Comparison of ENCODE assay signal across 15 mouse cellular contexts in genomic region chr3:88981206-88982010, GRCm38 (mm10). TPM values are rescaled to one million over a fixed set of nuclear protein-coding genes. Genes with fewer than 3 reads are reported as not detected.
A peak's percentile ranks its signal among the peaks of the same experiment; 100 is the strongest.
DNase-seq lines count a peak whose midpoint lies in the region; ATAC-seq and TF ChIP-seq lines count a peak whose summit lies in the region.
"Had no signal": no experiment of that assay in that cellular context is flagged by ENCODE, and none has a peak within 500 bp of the region (broad histone marks: within the 10 kb centered on the region; RNA-seq: fewer than 3 reads in every experiment).

No protein-coding gene starts in this region.

- peaks cover 16% of the 10 kb centered on the region for H3K36me3 ChIP-seq in hindbrain, embryonic 16.5 days (ENCODE audit: control insufficient read depth, insufficient read depth, low read length)
- H3K36me3 ChIP-seq in hindbrain, embryonic 10.5 days, result peaks cover 80% of the 10 kb centered on the region
- peaks cover 48% of the 10 kb centered on the region for H3K36me3 ChIP-seq in midbrain, embryonic 14.5 days (ENCODE audit: control insufficient read depth, insufficient read depth, low read length)
- H3K36me3 ChIP-seq in midbrain, embryonic 10.5 days, result peaks cover 77% of the 10 kb centered on the region
- peaks cover 39% of the 10 kb centered on the region for H3K36me3 ChIP-seq in forebrain, postnatal 0 days (ENCODE audit: insufficient read depth)

- peak; percentile 72 for ATAC-seq in hindbrain, embryonic 16.5 days
- ATAC-seq in midbrain, embryonic 14.5 days (ENCODE audit: low FRiP score, low TSS enrichment), result no peak
- ATAC-seq in forebrain, postnatal 0 days, result peak; percentile 12; the same call in 1 of the 2 replicates
- ATAC-seq: lung, postnatal 0 days had no signal

- no peak overlapping the region for H3K9ac ChIP-seq in hindbrain, embryonic 16.5 days (ENCODE audit: low read depth, low read length)
- no peak overlapping the region for H3K9ac ChIP-seq in midbrain, embryonic 14.5 days (replicated peaks; ENCODE audit: low read length)
- H3K9ac ChIP-seq in forebrain, postnatal 0 days, result no peak overlapping the region
- H3K9ac ChIP-seq: liver, embryonic 13.5 days had no signal

- H3K4me1 ChIP-seq in hindbrain, embryonic 16.5 days (ENCODE audit: control insufficient read depth, insufficient read depth, low read depth, low read length), result no peaks in the 10 kb centered on the region
- no peaks in the 10 kb centered on the region for H3K4me1 ChIP-seq in hindbrain, embryonic 10.5 days (replicated peaks)
- no peaks in the 10 kb centered on the region for H3K4me1 ChIP-seq in midbrain, embryonic 14.5 days (ENCODE audit: control insufficient read depth, insufficient read depth, low read length)
- no peaks in the 10 kb centered on the region for H3K4me1 ChIP-seq in midbrain, embryonic 10.5 days
- no peaks in the 10 kb centered on the region for H3K4me1 ChIP-seq in forebrain, postnatal 0 days (ENCODE audit: insufficient read depth)
- H3K4me1 ChIP-seq: liver, embryonic 13.5 days had no signal

- H3K27me3 ChIP-seq in hindbrain, embryonic 16.5 days (replicated peaks; ENCODE audit: control insufficient read depth, insufficient read depth, low read length), result no peaks in the 10 kb centered on the region
- H3K27me3 ChIP-seq in hindbrain, embryonic 10.5 days (ENCODE audit: insufficient read depth, poor library complexity, severe bottlenecking), result no peaks in the 10 kb centered on the region
- H3K27me3 ChIP-seq in midbrain, embryonic 14.5 days (ENCODE audit: control insufficient read depth, insufficient read depth, low read length), result no peaks in the 10 kb centered on the region
- no peaks in the 10 kb centered on the region for H3K27me3 ChIP-seq in midbrain, embryonic 10.5 days (ENCODE audit: low read depth, poor library complexity, severe bottlenecking)
- H3K27me3 ChIP-seq in forebrain, postnatal 0 days (ENCODE audit: insufficient read depth, low read length), result no peaks in the 10 kb centered on the region
- H3K27me3 ChIP-seq: liver, embryonic 13.5 days had no signal

- peak overlapping the region; percentile 51; the same call in 1 of the 2 replicates for H3K27ac ChIP-seq in hindbrain, embryonic 16.5 days (ENCODE audit: low read depth, low read length)
- H3K27ac ChIP-seq in hindbrain, embryonic 10.5 days, result no peak overlapping the region
- no peak overlapping the region for H3K27ac ChIP-seq in midbrain, embryonic 14.5 days (replicated peaks; ENCODE audit: low read depth, low read length)
- H3K27ac ChIP-seq in midbrain, embryonic 10.5 days (replicated peaks), result no peak overlapping the region
- H3K27ac ChIP-seq in forebrain, postnatal 0 days (ENCODE audit: low read depth, low read length), result no peak overlapping the region
- H3K27ac ChIP-seq: liver, embryonic 13.5 days; stomach, postnatal 0 days had no signal

- no peak overlapping the region for H3K4me2 ChIP-seq in hindbrain, embryonic 16.5 days (ENCODE audit: low read length)
- no peak overlapping the region for H3K4me2 ChIP-seq in midbrain, embryonic 14.5 days (ENCODE audit: low read length)
- no peak overlapping the region for H3K4me2 ChIP-seq in forebrain, postnatal 0 days (ENCODE audit: low read depth)
- H3K4me2 ChIP-seq: heart, embryonic 11.5 days; liver, embryonic 13.5 days had no signal

- TF ChIP-seq CTCF in forebrain, postnatal 0 days (IDR thresholded peaks at IDR 0.05; ENCODE audit: low read depth), result no peak

- peak; percentile 18 for DNase-seq in adrenal gland, postnatal 14 days
- DNase-seq in adrenal gland, postnatal 4 days (ENCODE audit: low spot score in 2 of 2), result no peak
- no peak for DNase-seq in hindbrain, embryonic 10.5 days (ENCODE audit: low spot score)
- DNase-seq in midbrain, embryonic 14.5 days, result peak; percentile 18
- no peak for DNase-seq in midbrain, embryonic 10.5 days (ENCODE audit: low spot score)
- peak; percentile 55 for DNase-seq in forebrain, postnatal 0 days
- DNase-seq in spleen, postnatal 14 days (ENCODE audit: low spot score in 2 of 2), result no peak
- DNase-seq: heart, postnatal 36 days; kidney, adult 18-20 months; liver, embryonic 13.5 days; thymus, postnatal 4 days had no signal

- H3K9me3 ChIP-seq in hindbrain, embryonic 16.5 days (ENCODE audit: control insufficient read depth, low read length), result no peaks in the 10 kb centered on the region
- H3K9me3 ChIP-seq in hindbrain, embryonic 10.5 days, result 0 out of 2 replicates have a peak, but pooled peaks cover 5% of the 10 kb centered on the region
- H3K9me3 ChIP-seq in midbrain, embryonic 14.5 days (ENCODE audit: control insufficient read depth, low read length), result no peaks in the 10 kb centered on the region
- H3K9me3 ChIP-seq in midbrain, embryonic 10.5 days (replicated peaks), result no peaks in the 10 kb centered on the region; the same call in 1 of the 2 replicates
- H3K9me3 ChIP-seq in forebrain, postnatal 0 days (ENCODE audit: low read length), result no peaks in the 10 kb centered on the region
- H3K9me3 ChIP-seq: liver, embryonic 13.5 days had no signal

- 65% methylated on average over 8 of the region's 8 CpGs for WGBS in hindbrain, embryonic 16.5 days
- 97% methylated on average over 8 of the region's 8 CpGs for WGBS in hindbrain, embryonic 10.5 days
- WGBS in midbrain, embryonic 14.5 days, result 91% methylated on average over 8 of the region's 8 CpGs
- WGBS in midbrain, embryonic 10.5 days, result 94% methylated on average over 8 of the region's 8 CpGs
- WGBS in forebrain, postnatal 0 days, result 39% methylated on average over 8 of the region's 8 CpGs

- no peak overlapping the region for H3K4me3 ChIP-seq in hindbrain, embryonic 16.5 days (ENCODE audit: low read length)
- no peak overlapping the region for H3K4me3 ChIP-seq in hindbrain, embryonic 10.5 days
- no peak overlapping the region for H3K4me3 ChIP-seq in midbrain, embryonic 14.5 days (replicated peaks; ENCODE audit: low read depth, low read length)
- H3K4me3 ChIP-seq in midbrain, embryonic 10.5 days, result no peak overlapping the region
- H3K4me3 ChIP-seq in forebrain, postnatal 0 days (ENCODE audit: low read depth, low read length), result no peak overlapping the region
- H3K4me3 ChIP-seq: liver, embryonic 13.5 days had no signal

RNA-seq across cellular contexts. Expression of gene Dap3, which starts 30.4 kb away (rescaled TPM):
- 116 TPM in 2 replicates for total RNA-seq in adrenal gland, postnatal 14 days (2021)
- 100 to 1,000 TPM; 115 to 118 TPM for total RNA-seq in adrenal gland, postnatal 4 days (2021)
- polyA plus RNA-seq in hindbrain, embryonic 16.5 days (2015; fragmentation: Nextera tagmentation; extraction: Ambion mirVana), result 127 and 130 TPM in 2 replicates
- polyA plus RNA-seq in hindbrain, embryonic 10.5 days (2016; fragmentation: Nextera tagmentation; extraction: Ambion mirVana), result 132 and 142 TPM in 2 replicates
- polyA plus RNA-seq in midbrain, embryonic 14.5 days (2014; fragmentation: Nextera tagmentation; extraction: Ambion mirVana), result 110 and 138 TPM in 2 replicates
- polyA plus RNA-seq in midbrain, embryonic 10.5 days (2016; fragmentation: Nextera tagmentation; extraction: Ambion mirVana), result 131 TPM in 2 replicates
- 76.2 and 83.0 TPM in 2 replicates for total RNA-seq in forebrain, postnatal 0 days (2014; rRNA removed)
- 127 and 141 TPM in 2 replicates for polyA plus RNA-seq in forebrain, postnatal 0 days (2015; fragmentation: Nextera tagmentation; extraction: Ambion mirVana)

RNA-seq across cellular contexts. Expression of gene Ash1l, which starts 31.0 kb away (rescaled TPM):
- total RNA-seq in adrenal gland, postnatal 14 days (2021), result 47.5 and 47.6 TPM in 2 replicates
- total RNA-seq in adrenal gland, postnatal 4 days (2021), result 10 to 100 TPM; 47.3 to 51.6 TPM
- polyA plus RNA-seq in hindbrain, embryonic 16.5 days (2015; fragmentation: Nextera tagmentation; extraction: Ambion mirVana), result 17.4 and 18.2 TPM in 2 replicates
- 12.3 and 12.9 TPM in 2 replicates for polyA plus RNA-seq in hindbrain, embryonic 10.5 days (2016; fragmentation: Nextera tagmentation; extraction: Ambion mirVana)
- 22.5 and 24.9 TPM in 2 replicates for polyA plus RNA-seq in midbrain, embryonic 14.5 days (2014; fragmentation: Nextera tagmentation; extraction: Ambion mirVana)
- polyA plus RNA-seq in midbrain, embryonic 10.5 days (2016; fragmentation: Nextera tagmentation; extraction: Ambion mirVana), result 13.4 and 14.3 TPM in 2 replicates
- 25.9 and 28.9 TPM in 2 replicates for total RNA-seq in forebrain, postnatal 0 days (2014; rRNA removed)
- polyA plus RNA-seq in forebrain, postnatal 0 days (2015; fragmentation: Nextera tagmentation; extraction: Ambion mirVana), result 6.8 and 12.8 TPM in 2 replicates

Comparison
In these comparisons a context has a peak if more than half of its experiments do, and no peak if none do; other contexts are left out.
1. DNase-seq: peak in adrenal gland, postnatal 14 days (single experiment), midbrain, embryonic 14.5 days (single experiment) and forebrain, postnatal 0 days (single experiment); none in adrenal gland, postnatal 4 days (0 of 2), hindbrain, embryonic 10.5 days (single experiment), midbrain, embryonic 10.5 days (single experiment) and spleen, postnatal 14 days (0 of 2).